19 mouse cellular contexts compared by ENCODE assay signal in genomic region chr15:93155756-93156155, GRCm38 (mm10).
DNase-seq lines count a peak whose midpoint lies in the region; ATAC-seq lines count a peak whose summit lies in the region.
"Had no signal": no experiment of that assay in that cellular context is flagged by ENCODE, and none has a peak within 500 bp of the region (broad histone marks: within the 10 kb centered on the region; RNA-seq: fewer than 3 reads in every experiment).

No protein-coding gene starts in this region.

- intact Hi-C loops in heart, postnatal 25 days (cut with DNase I) = no loop called here

- H3K9ac ChIP-seq in midbrain, embryonic 13.5 days (replicated peaks) = no peak overlapping the region
- no peak overlapping the region for H3K9ac ChIP-seq in midbrain, embryonic 11.5 days (ENCODE audit: low read length)
- no peak overlapping the region for H3K9ac ChIP-seq in midbrain, embryonic 15.5 days
- H3K9ac ChIP-seq: forebrain, embryonic 13.5 days; limb, embryonic 13.5 days; liver, embryonic 13.5 days; lung, embryonic 15.5 days had no signal

- H3K27ac ChIP-seq in midbrain, embryonic 13.5 days = no peak overlapping the region
- no peak overlapping the region for H3K27ac ChIP-seq in midbrain, embryonic 11.5 days (ENCODE audit: low read depth, low read length)
- 0 out of 2 replicates have a peak overlapping the region, but pooled peaks have one; percentile 27 for H3K27ac ChIP-seq in midbrain, embryonic 15.5 days
- H3K27ac ChIP-seq: forebrain, embryonic 13.5 days; limb, embryonic 13.5 days; liver, embryonic 13.5 days; lung, embryonic 15.5 days had no signal

- no peak overlapping the region for H3K4me2 ChIP-seq in midbrain, embryonic 13.5 days (replicated peaks)
- no peak overlapping the region for H3K4me2 ChIP-seq in midbrain, embryonic 11.5 days
- H3K4me2 ChIP-seq in midbrain, embryonic 15.5 days = no peak overlapping the region
- H3K4me2 ChIP-seq: forebrain, embryonic 13.5 days; limb, embryonic 13.5 days; liver, embryonic 13.5 days; lung, embryonic 15.5 days had no signal

- peaks cover 7% of the 10 kb centered on the region for H3K4me1 ChIP-seq in midbrain, embryonic 13.5 days (replicated peaks)
- no peaks in the 10 kb centered on the region for H3K4me1 ChIP-seq in midbrain, embryonic 11.5 days (ENCODE audit: control insufficient read depth, insufficient read depth, low read length)
- H3K4me1 ChIP-seq in midbrain, embryonic 15.5 days = peaks cover 6% of the 10 kb centered on the region; the same call in 1 of the 2 replicates
- H3K4me1 ChIP-seq: limb, embryonic 13.5 days; liver, embryonic 13.5 days; lung, embryonic 15.5 days had no signal

- no peaks in the 10 kb centered on the region for H3K36me3 ChIP-seq in midbrain, embryonic 13.5 days
- H3K36me3 ChIP-seq in midbrain, embryonic 11.5 days (ENCODE audit: control insufficient read depth, insufficient read depth, low read length) = no peaks in the 10 kb centered on the region
- H3K36me3 ChIP-seq in midbrain, embryonic 15.5 days (replicated peaks) = no peaks in the 10 kb centered on the region
- H3K36me3 ChIP-seq: limb, embryonic 13.5 days; liver, embryonic 13.5 days; lung, embryonic 15.5 days had no signal

- ATAC-seq in midbrain, embryonic 13.5 days = 0 out of 2 replicates have a peak, but pooled peaks have one; percentile 37
- no peak for ATAC-seq in midbrain, embryonic 11.5 days (ENCODE audit: low FRiP score)
- ATAC-seq in midbrain, embryonic 15.5 days (replicated peaks) = 0 out of 2 replicates have a peak, but pooled peaks have one; percentile 30
- ATAC-seq: forebrain, embryonic 13.5 days had no signal

- H3K4me3 ChIP-seq in midbrain, embryonic 13.5 days (replicated peaks) = no peak overlapping the region
- H3K4me3 ChIP-seq in midbrain, embryonic 11.5 days (ENCODE audit: low read depth, low read length) = no peak overlapping the region
- H3K4me3 ChIP-seq in midbrain, embryonic 15.5 days = no peak overlapping the region
- H3K4me3 ChIP-seq: forebrain, embryonic 13.5 days; limb, embryonic 13.5 days; liver, embryonic 13.5 days; lung, embryonic 15.5 days had no signal

- WGBS in midbrain, embryonic 13.5 days = 85% methylated on average over 3 of the region's 3 CpGs
- WGBS in midbrain, embryonic 11.5 days = 80% methylated on average over 3 of the region's 3 CpGs
- WGBS in midbrain, embryonic 15.5 days = 82% methylated on average over 3 of the region's 3 CpGs

- peak; percentile 51 for DNase-seq in heart, adult 11 months
- DNase-seq in heart, postnatal 25 days (ENCODE audit: low spot score) = no peak
- DNase-seq in midbrain, embryonic 11.5 days (ENCODE audit: low spot score, missing footprints) = no peak
- peak; percentile 38 for DNase-seq in adrenal gland, postnatal 25 days
- no peak for DNase-seq in embryo, embryonic 10 days (ENCODE audit: low spot score)
- DNase-seq in right cerebral cortex, postnatal 25 days = no peak
- DNase-seq: cerebellum, adult 11 months; cerebellum, postnatal 36 days; gastrocnemius, postnatal 25 days; kidney, adult 11 months; liver, embryonic 13.5 days; lung, postnatal 4 days; right cerebral cortex, postnatal 14 days; thymus, adult 2 months had no signal

- H3K9me3 ChIP-seq in midbrain, embryonic 13.5 days = no peaks in the 10 kb centered on the region
- H3K9me3 ChIP-seq in midbrain, embryonic 11.5 days (ENCODE audit: control insufficient read depth, low read length) = no peaks in the 10 kb centered on the region
- no peaks in the 10 kb centered on the region for H3K9me3 ChIP-seq in midbrain, embryonic 15.5 days
- H3K9me3 ChIP-seq: limb, embryonic 13.5 days; liver, embryonic 13.5 days; lung, embryonic 15.5 days had no signal

- peaks cover 30% of the 10 kb centered on the region for H3K27me3 ChIP-seq in midbrain, embryonic 13.5 days
- no peaks in the 10 kb centered on the region; the same call in 1 of the 2 replicates for H3K27me3 ChIP-seq in midbrain, embryonic 11.5 days (ENCODE audit: control insufficient read depth, insufficient read depth, low read length)
- no peaks in the 10 kb centered on the region for H3K27me3 ChIP-seq in midbrain, embryonic 15.5 days (replicated peaks)
- H3K27me3 ChIP-seq: forebrain, embryonic 13.5 days; limb, embryonic 13.5 days; liver, embryonic 13.5 days; lung, embryonic 15.5 days had no signal

Comparison
In these comparisons a context has a peak if more than half of its experiments do, and no peak if none do; other contexts are left out.
1. DNase-seq: peak in heart, adult 11 months (single experiment) and adrenal gland, postnatal 25 days (single experiment); none in heart, postnatal 25 days (single experiment), midbrain, embryonic 11.5 days (single experiment), embryo, embryonic 10 days (single experiment) and right cerebral cortex, postnatal 25 days (single experiment).